Mouse (Mus musculus): ENCODE results near the gene Myl6. TPM values are rescaled to one million over a fixed set of nuclear protein-coding genes. Genes with fewer than 3 reads are reported as not detected.
A peak's percentile ranks its signal among the peaks of the same experiment; 100 is the strongest.

The Myl6 gene
- polyA plus RNA-seq, 3 experiments from 2014 or later, result 949 to 1,454 (median 955) TPM

- ATAC-seq, result no peak
Observed at GRCm38 (mm10) chr10:128489380-128489779, 4.6 kb downstream of the Myl6 start.

DNA sequence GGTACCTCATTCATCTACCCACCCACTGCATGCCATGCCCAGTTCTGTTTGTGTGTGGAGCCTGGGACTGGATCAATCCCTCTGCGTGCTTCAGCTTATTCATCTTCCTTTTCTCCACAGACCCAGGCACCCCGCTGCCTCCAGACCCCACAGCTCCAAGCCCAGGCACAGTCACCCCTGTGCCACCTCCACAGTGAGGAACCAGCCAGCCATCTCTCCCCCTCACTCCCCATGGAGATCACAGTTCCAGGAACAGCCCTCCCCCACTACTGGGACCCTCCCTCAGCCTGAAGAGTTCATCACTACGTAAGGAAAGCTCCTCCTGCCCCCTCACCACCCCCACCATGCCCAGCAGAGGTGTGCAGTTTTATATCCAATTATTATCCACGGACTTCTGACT, 5.2 kb downstream of the Myl6 start:
- ATAC-seq, result no peak

DNA sequence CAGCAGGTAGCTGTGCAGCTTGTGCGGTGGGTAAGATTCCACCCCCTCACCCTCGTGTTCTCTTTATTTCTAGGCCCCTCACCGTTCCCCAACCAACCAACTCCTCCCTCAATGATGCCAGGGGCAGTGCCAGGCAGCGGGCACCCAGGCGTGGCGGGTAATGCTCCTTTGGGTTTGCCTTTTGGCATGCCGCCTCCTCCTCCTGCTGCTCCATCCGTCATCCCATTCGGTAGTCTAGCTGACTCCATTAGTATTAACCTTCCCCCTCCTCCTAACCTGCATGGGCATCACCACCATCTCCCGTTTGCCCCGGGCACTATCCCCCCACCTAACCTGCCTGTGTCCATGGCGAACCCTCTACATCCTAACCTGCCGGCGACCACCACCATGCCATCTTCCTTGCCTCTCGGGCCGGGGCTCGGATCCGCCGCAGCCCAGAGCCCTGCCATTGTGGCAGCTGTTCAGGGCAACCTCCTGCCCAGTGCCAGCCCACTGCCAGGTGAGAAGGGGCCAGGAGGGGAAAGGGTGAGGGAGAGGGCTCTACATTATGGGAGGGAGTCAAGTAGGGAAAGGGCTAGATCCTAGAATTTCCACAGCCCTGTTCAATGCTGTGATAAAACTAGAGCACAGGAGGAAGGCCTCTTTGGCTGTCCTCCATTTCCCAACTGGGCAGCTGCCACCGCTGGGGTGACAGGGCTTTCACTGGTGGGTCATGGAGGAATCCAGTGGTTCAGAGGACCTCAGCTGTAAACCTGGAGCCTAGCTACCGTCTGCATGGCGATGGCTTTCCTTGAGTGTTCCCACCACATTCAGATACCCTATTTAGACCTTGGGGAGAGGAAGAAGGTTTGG, 5.9 kb downstream of the Myl6 start:
- no peak for ATAC-seq

DNA sequence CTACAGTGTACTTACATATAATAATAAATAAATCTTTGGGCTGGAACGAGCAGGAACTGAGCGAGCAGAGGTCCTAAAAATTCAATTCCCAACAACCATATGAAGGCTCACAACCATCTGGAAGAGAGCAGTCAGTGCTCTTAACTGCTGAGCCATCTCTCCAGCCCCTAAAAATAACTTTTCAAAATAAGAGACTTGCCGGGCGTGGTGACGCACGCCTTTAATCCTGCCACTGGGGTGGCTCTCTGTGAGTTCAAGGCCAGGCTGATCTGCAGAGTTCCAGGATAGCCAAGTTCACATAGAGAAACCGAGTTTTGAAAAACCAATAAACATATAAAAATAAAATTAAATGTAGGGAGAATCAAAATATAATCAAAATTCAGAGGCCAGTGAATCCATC, 7.6 kb downstream of the Myl6 start:
- ATAC-seq, result no peak

- ATAC-seq, result no peak
Observed at GRCm38 (mm10) chr10:128474366-128474765, 19.6 kb downstream of the Myl6 start.

DNA sequence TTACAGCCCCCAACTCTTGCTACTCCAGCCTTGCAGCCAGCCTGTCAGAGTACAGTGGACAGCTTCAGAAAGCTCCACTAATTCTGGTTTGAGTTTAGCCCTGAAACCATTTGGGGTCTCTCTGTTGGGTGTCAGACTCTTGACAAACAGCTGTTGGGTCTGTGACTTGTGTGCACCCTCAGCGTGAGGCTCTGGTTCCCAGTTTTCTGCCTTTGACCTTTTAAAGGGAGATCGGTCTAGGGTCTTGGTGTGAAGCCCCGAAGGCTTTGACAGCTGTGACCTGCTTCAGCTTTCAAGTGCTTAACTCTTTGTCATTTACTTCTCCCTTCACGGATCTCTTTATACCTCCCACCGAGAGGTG, 33.7 kb downstream of the Myl6 start:
- no peak for ATAC-seq

- ATAC-seq, result peak; percentile 54
Observed at GRCm38 (mm10) chr10:128459409-128460269, 34.3 kb downstream of the Myl6 start.

GRCm38 (mm10) chr10:128458719-128459408, 35.1 kb downstream of the Myl6 start, which contains the start of gene Smarcc2:
Gene Smarcc2 (plus strand): TSS chr10:128459248.
- ATAC-seq, result peak; percentile 71

DNA sequence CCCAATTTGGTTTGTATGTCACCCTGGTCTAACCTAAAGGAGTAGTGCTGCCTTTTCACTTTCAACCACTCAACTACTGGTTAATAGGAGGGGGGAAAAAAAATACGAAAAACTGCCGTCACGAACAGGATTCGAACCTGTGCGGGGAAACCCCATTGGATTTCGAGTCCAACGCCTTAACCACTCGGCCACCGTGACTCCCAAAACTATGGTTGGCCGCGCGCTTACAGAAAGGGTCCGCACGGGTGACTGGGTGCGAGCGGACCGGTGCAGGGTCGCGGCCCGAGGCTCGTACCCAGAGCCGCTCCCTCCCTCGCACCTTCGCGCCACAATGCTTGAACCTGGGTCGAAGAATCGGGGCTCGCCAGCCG, 35.6 kb downstream of the Myl6 start:
- peak; percentile 21 for ATAC-seq

DNA sequence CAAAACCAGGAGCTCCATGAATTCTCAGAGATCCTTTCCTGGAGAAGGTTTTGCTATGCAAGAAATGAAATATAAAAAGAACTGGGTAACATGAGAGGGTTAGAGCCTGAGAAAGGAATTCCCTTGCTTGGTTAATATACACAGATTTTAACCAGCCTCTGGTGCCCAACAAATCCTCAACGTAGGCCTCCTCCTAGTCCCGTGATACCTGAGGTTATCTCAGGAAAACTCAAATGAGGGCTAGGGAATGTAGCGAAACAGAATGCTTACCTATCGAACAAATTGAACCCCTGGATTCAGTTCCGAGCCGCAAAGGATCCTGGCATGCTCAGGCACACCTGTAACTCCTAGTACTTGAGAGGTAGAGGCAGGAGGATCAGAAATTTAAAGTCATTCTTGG, 36.3 kb downstream of the Myl6 start:
- ATAC-seq, result no peak

DNA sequence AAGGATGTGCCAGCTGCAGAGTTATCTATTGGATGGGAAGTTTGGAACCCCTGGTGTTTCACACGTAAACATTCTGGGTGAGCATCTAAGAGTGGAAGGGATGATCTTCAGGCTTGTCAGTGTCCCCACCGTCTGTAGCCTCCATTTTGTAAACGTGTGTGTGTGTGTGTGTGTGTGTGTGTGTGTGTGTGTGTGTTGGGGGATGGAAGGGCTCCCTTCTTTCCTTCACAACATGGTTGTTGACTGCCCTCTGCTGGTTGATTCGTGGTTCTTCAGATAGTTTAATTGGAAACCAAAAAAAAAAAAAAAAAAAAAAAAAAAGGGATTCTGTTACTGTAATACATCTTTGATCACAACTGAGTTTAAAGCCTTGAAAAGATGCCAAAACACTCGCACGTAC, 38.7 kb downstream of the Myl6 start:
- peak; percentile 46 for ATAC-seq

DNA sequence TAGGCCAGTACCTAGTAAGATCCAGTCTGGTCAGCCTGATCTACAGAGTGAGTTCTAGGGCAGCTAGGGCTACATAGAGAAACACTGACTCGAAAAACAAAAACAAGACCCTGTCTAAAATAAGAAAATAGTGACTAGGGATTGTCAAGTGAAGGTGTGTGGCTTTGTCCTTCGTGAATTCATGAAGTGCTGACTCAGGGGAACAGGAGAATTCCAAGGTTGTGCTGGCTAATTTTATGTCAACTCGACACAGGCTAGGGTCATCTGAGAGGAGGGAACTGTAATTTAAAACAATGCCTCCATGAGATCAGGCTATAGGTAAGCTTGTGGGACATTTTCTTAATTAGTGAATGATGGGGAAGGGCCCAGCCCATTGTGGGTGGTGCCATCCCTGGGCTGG, 39.5 kb downstream of the Myl6 start:
- ATAC-seq, result no peak

DNA sequence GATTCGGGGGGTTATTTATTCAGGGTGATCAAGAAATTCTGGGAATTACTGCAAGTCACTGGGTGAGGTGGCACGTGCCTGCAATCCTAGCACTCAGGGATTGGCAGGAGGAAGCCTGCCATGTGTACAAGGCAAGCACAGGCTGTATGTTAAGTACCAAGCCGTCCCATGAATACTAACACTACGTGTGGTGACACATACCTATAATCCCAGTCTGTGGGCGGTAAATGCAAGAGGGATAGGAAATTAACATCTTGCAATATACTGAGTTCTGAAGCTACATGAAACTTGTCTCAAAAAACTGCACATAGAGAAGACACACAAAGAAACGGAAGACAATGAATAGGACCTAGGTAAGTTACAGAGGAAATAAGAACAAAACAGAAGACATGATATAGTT, 42.9 kb downstream of the Myl6 start:
- ATAC-seq, result no peak

GRCm38 (mm10) chr10:128445407-128445806, 48.5 kb downstream of the Myl6 start:
- ATAC-seq, result no peak

DNA sequence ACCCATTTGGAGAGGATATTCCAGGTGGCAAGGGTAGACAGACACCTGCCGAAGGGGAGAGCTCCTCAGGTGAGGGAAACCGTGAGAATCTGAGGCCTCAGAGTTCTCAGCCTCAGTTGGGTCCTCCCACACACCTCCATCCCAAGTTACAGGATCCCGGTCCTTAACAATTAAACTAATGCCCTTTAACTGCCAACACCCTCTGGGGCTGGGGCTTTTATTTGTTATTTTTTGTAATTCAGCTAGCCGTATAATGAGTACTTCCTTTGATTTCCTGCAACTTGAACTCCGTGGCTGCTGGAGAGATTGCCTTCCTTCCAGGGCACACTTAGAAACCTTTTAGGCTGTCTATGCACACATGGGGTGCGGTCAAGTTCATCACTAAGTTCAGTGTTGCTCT, 49.6 kb downstream of the Myl6 start:
- no peak for ATAC-seq

GRCm38 (mm10) chr10:128442718-128443117, 51.2 kb downstream of the Myl6 start:
- ATAC-seq, result no peak

DNA sequence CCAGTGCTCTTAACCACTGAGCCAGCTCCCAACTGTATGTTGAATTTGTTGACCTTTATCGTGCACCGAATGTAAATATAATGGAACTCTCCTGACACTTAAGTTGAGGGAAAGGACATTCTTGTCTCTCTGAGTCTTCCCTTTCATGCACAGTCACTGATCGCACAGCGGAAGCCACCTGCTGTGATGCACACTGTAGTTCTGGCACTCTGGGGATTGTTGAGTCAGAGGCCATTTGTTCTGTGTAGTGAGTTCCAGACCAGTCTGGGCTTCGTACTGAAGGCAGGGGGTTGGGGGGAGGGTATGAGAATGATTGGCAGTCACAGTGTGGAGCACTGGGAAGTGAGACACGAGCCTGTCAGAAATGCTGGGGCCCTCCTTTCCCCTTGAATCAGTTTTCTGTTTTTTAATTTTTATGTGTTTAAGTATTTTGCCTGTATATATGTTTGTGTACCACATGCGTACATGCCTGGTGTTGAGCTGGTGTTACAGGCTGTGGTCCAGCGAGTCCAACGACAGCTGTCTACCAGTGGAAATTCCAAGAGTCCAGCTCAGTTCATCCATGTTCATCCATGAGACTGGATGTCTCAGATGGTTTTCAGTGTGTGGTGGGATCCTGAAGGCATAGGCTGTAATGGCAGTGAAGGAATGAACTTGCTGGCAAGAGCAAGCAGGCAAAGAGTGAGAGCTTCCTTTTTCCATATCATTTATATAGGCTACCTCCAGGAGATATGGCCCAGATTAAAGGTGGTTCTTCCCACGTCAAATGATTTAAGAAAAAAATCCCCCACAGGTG, 52.4 kb downstream of the Myl6 start:
- ATAC-seq, result no peak

Other genes with a start within 250 kb of the Myl6 start
- under 1 TPM in 1 of 3 experiments, not detected in 2; 0.34 TPM for gene Apon, start 240.0 kb downstream of the Myl6 start, polyA plus RNA-seq (2017; shearing (Covaris generic))
- not detected for gene Apof, start 225.5 kb downstream of the Myl6 start, polyA plus RNA-seq (2017; shearing (Covaris generic))
- gene Stat2, start 223.6 kb downstream of the Myl6 start, polyA plus RNA-seq (2017; shearing (Covaris generic)), result 10 to 100 TPM; 46.5 to 69.6 (median 52.5) TPM
- gene Il23a, start 195.4 kb downstream of the Myl6 start, polyA plus RNA-seq (2017; shearing (Covaris generic)), result not detected
- gene Pan2, start 190.8 kb downstream of the Myl6 start, polyA plus RNA-seq (2017; shearing (Covaris generic)), result 10 to 100 TPM; 17.4 to 36.9 (median 27.5) TPM
- gene Cnpy2, start 171.7 kb downstream of the Myl6 start, polyA plus RNA-seq (2017; shearing (Covaris generic)), result 100 to 1,000 TPM; 101 to 106 (median 102) TPM
- 100 to 1,000 TPM; 138 to 155 (median 155) TPM for gene Cs, start 156.4 kb downstream of the Myl6 start, polyA plus RNA-seq (2017; shearing (Covaris generic))
- 10 to 100 TPM; 12.8 to 19.9 (median 17.3) TPM for gene Coq10a, start 125.1 kb downstream of the Myl6 start, polyA plus RNA-seq (2017; shearing (Covaris generic))
- gene Ankrd52, start 117.0 kb downstream of the Myl6 start, polyA plus RNA-seq (2017; shearing (Covaris generic)), result 1 to 10 TPM; 1.7 to 6.7 (median 3.6) TPM
- gene Slc39a5, start 92.9 kb downstream of the Myl6 start, polyA plus RNA-seq (2017; shearing (Covaris generic)), result not detected
- gene Nabp2, start 82.7 kb downstream of the Myl6 start, polyA plus RNA-seq (2017; shearing (Covaris generic)), result 10 to 100 TPM; 68.8 to 87.0 (median 73.8) TPM
- 10 to 100 TPM; 25.2 to 42.2 (median 37.9) TPM for gene Rnf41, start 82.5 kb downstream of the Myl6 start, polyA plus RNA-seq (2017; shearing (Covaris generic))
- gene Smarcc2, start 34.9 kb downstream of the Myl6 start, polyA plus RNA-seq (2017; shearing (Covaris generic)), result 10 to 100 TPM; 53.1 to 64.4 (median 57.2) TPM
- 1 to 10 TPM; 2.7 to 4.6 (median 4.5) TPM for gene Myl6b, start 4.5 kb upstream of the Myl6 start, polyA plus RNA-seq (2017; shearing (Covaris generic))
- gene Esyt1, start 31.7 kb upstream of the Myl6 start, polyA plus RNA-seq (2017; shearing (Covaris generic)), result 10 to 100 TPM; 68.4 to 89.7 (median 70.4) TPM
- 1 to 10 TPM; 5.6 to 9.2 (median 6.0) TPM for gene Zc3h10, start 53.6 kb upstream of the Myl6 start, polyA plus RNA-seq (2017; shearing (Covaris generic))
- gene Rpl41, start 55.2 kb upstream of the Myl6 start, polyA plus RNA-seq (2017; shearing (Covaris generic)), result 1,000 to 10,000 TPM; 5,582 to 7,160 (median 6,033) TPM
- gene Pa2g4, start 71.8 kb upstream of the Myl6 start, polyA plus RNA-seq (2017; shearing (Covaris generic)), result 100 to 1,000 TPM; 110 to 145 (median 137) TPM
- 1 to 10 TPM; 2.6 to 9.3 (median 3.9) TPM for gene Erbb3, start 95.5 kb upstream of the Myl6 start, polyA plus RNA-seq (2017; shearing (Covaris generic))
- gene Rps26, start 132.6 kb upstream of the Myl6 start, polyA plus RNA-seq (2017; shearing (Covaris generic)), result 1,000 to 10,000 TPM; 1,205 to 1,760 (median 1,564) TPM
- gene Ikzf4, start 151.8 kb upstream of the Myl6 start, polyA plus RNA-seq (2017; shearing (Covaris generic)), result 100 to 1,000 TPM in 2 of 3 experiments, 10 to 100 TPM in 1; 76.5 to 154 (median 110) TPM
- 10 to 100 TPM; 17.0 to 29.7 (median 24.3) TPM for gene Suox, start 179.9 kb upstream of the Myl6 start, polyA plus RNA-seq (2017; shearing (Covaris generic))
- gene Rab5b, start 202.1 kb upstream of the Myl6 start, polyA plus RNA-seq (2017; shearing (Covaris generic)), result 10 to 100 TPM; 44.3 to 69.5 (median 63.9) TPM
- 1 to 10 TPM; 4.2 to 5.4 (median 4.3) TPM for gene Pmel, start 210.1 kb upstream of the Myl6 start, polyA plus RNA-seq (2017; shearing (Covaris generic))
- 10 to 100 TPM; 16.8 to 38.3 (median 19.9) TPM for gene Cdk2, start 210.9 kb upstream of the Myl6 start, polyA plus RNA-seq (2017; shearing (Covaris generic))

All from inflammation-experienced regulatory T-cells, adult 6 months (primary cell).